Mouse (Mus musculus): Measurements from ENCODE around the gene Sgms1. TPM values are rescaled to one million over a fixed set of nuclear protein-coding genes. Genes with fewer than 3 reads are reported as not detected.

The Sgms1 gene
- polyA plus RNA-seq, 1 experiment: 15.8 TPM

GRCm38 (mm10) chr19:32311063-32311462 is 78.5 kb downstream of the Sgms1 start:
- TF ChIP-seq CTCF (IDR thresholded peaks at IDR 0.05; ENCODE audit: extremely low read depth, insufficient read depth, insufficient read length, insufficient replicate concordance): no peak
- no peak for TF ChIP-seq POLR2A (IDR thresholded peaks at IDR 0.05; ENCODE audit: low read depth, low read length)
- Histone ChIP-seq H3K4me3 (ENCODE audit: extremely low read depth, insufficient read depth, insufficient read length) (no peak overlapping the region), H3K27me3 (ENCODE audit: control insufficient read depth, insufficient read depth, low read length) (no peaks in the 10 kb centered on the region), H3K4me1 (ENCODE audit: control insufficient read depth, insufficient read depth, insufficient read length) (no peaks in the 10 kb centered on the region), H3K36me3 (ENCODE audit: control insufficient read depth, insufficient read depth, low read length) (no peaks in the 10 kb centered on the region), H3K27ac (ENCODE audit: insufficient read depth, low read length) (no peak overlapping the region)
- DNase-seq (ENCODE audit: low read depth in 1 of 2, low spot score in 2 of 2): no peak
- WGBS: 68% methylated on average over 3 of the region's 3 CpGs

GRCm38 (mm10) chr19:32310483-32310882 is 79.0 kb downstream of the Sgms1 start:
- H3K4me3 ChIP-seq (ENCODE audit: extremely low read depth, insufficient read depth, insufficient read length): no peak overlapping the region
- H3K27ac ChIP-seq (ENCODE audit: insufficient read depth, low read length): no peak overlapping the region
- no peaks in the 10 kb centered on the region for H3K27me3 ChIP-seq (ENCODE audit: control insufficient read depth, insufficient read depth, low read length)
- TF ChIP-seq POLR2A (IDR thresholded peaks at IDR 0.05; ENCODE audit: low read depth, low read length) (no peak), CTCF (IDR thresholded peaks at IDR 0.05; ENCODE audit: extremely low read depth, insufficient read depth, insufficient read length, insufficient replicate concordance) (no peak)
- DNase-seq (ENCODE audit: low read depth in 1 of 2, low spot score in 2 of 2): no peak
- H3K36me3 ChIP-seq (ENCODE audit: control insufficient read depth, insufficient read depth, low read length): no peaks in the 10 kb centered on the region
- no peaks in the 10 kb centered on the region for H3K4me1 ChIP-seq (ENCODE audit: control insufficient read depth, insufficient read depth, insufficient read length)
- 86% methylated on average over 5 of the region's 5 CpGs for WGBS

GRCm38 (mm10) chr19:32309346-32309745 is 80.2 kb downstream of the Sgms1 start:
- Histone ChIP-seq H3K27me3 (ENCODE audit: control insufficient read depth, insufficient read depth, low read length) (no peaks in the 10 kb centered on the region), H3K27ac (ENCODE audit: insufficient read depth, low read length) (no peak overlapping the region), H3K4me1 (ENCODE audit: control insufficient read depth, insufficient read depth, insufficient read length) (peaks cover 3% of the 10 kb centered on the region; the same call in 1 of the 2 replicates), H3K36me3 (ENCODE audit: control insufficient read depth, insufficient read depth, low read length) (no peaks in the 10 kb centered on the region), H3K4me3 (ENCODE audit: extremely low read depth, insufficient read depth, insufficient read length) (no peak overlapping the region)
- WGBS: 88% methylated on average over 3 of the region's 3 CpGs
- DNase-seq (ENCODE audit: low read depth in 1 of 2, low spot score in 2 of 2): no peak
- TF ChIP-seq POLR2A (IDR thresholded peaks at IDR 0.05; ENCODE audit: low read depth, low read length): no peak
- no peak for TF ChIP-seq CTCF (IDR thresholded peaks at IDR 0.05; ENCODE audit: extremely low read depth, insufficient read depth, insufficient read length, insufficient replicate concordance)

GRCm38 (mm10) chr19:32308311-32308710 is 81.2 kb downstream of the Sgms1 start:
- TF ChIP-seq POLR2A (IDR thresholded peaks at IDR 0.05; ENCODE audit: low read depth, low read length) (no peak), CTCF (IDR thresholded peaks at IDR 0.05; ENCODE audit: extremely low read depth, insufficient read depth, insufficient read length, insufficient replicate concordance) (no peak)
- no peaks in the 10 kb centered on the region for H3K36me3 ChIP-seq (ENCODE audit: control insufficient read depth, insufficient read depth, low read length)
- H3K27ac ChIP-seq (ENCODE audit: insufficient read depth, low read length): no peak overlapping the region
- DNase-seq (ENCODE audit: low read depth in 1 of 2, low spot score in 2 of 2): no peak
- H3K4me3 ChIP-seq (ENCODE audit: extremely low read depth, insufficient read depth, insufficient read length): no peak overlapping the region
- no peaks in the 10 kb centered on the region for H3K27me3 ChIP-seq (ENCODE audit: control insufficient read depth, insufficient read depth, low read length)
- WGBS: 95% methylated on average over 3 of the region's 3 CpGs
- peaks cover 8% of the 10 kb centered on the region for H3K4me1 ChIP-seq (ENCODE audit: control insufficient read depth, insufficient read depth, insufficient read length)

- no peaks in the 10 kb centered on the region for H3K36me3 ChIP-seq (ENCODE audit: control insufficient read depth, insufficient read depth, low read length)
- no peak for TF ChIP-seq POLR2A (IDR thresholded peaks at IDR 0.05; ENCODE audit: low read depth, low read length)
- TF ChIP-seq CTCF (IDR thresholded peaks at IDR 0.05; ENCODE audit: extremely low read depth, insufficient read depth, insufficient read length, insufficient replicate concordance): no peak
- H3K27me3 ChIP-seq (ENCODE audit: control insufficient read depth, insufficient read depth, low read length): no peaks in the 10 kb centered on the region
- peak overlapping the region; percentile 55 for H3K27ac ChIP-seq (ENCODE audit: insufficient read depth, low read length)
- WGBS: 78% methylated on average over 4 of the region's 4 CpGs
- H3K4me3 ChIP-seq (ENCODE audit: extremely low read depth, insufficient read depth, insufficient read length): no peak overlapping the region
- DNase-seq (ENCODE audit: low read depth in 1 of 2, low spot score in 2 of 2): no peak
- H3K4me1 ChIP-seq (ENCODE audit: control insufficient read depth, insufficient read depth, insufficient read length): peaks cover 17% of the 10 kb centered on the region
Observed at GRCm38 (mm10) chr19:32304898-32305297, 84.6 kb downstream of the Sgms1 start.

- no peaks in the 10 kb centered on the region for H3K27me3 ChIP-seq (ENCODE audit: control insufficient read depth, insufficient read depth, low read length)
- DNase-seq (ENCODE audit: low read depth in 1 of 2, low spot score in 2 of 2): peak in 1 of 2 experiments; percentile 39
- no peak overlapping the region for H3K4me3 ChIP-seq (ENCODE audit: extremely low read depth, insufficient read depth, insufficient read length)
- H3K4me1 ChIP-seq (ENCODE audit: control insufficient read depth, insufficient read depth, insufficient read length): peaks cover 17% of the 10 kb centered on the region
- H3K36me3 ChIP-seq (ENCODE audit: control insufficient read depth, insufficient read depth, low read length): no peaks in the 10 kb centered on the region
- peak overlapping the region; percentile 55 for H3K27ac ChIP-seq (ENCODE audit: insufficient read depth, low read length)
- no peak for TF ChIP-seq CTCF (IDR thresholded peaks at IDR 0.05; ENCODE audit: extremely low read depth, insufficient read depth, insufficient read length, insufficient replicate concordance)
- TF ChIP-seq POLR2A (IDR thresholded peaks at IDR 0.05; ENCODE audit: low read depth, low read length): no peak
- WGBS: 29% methylated on average over 9 of the region's 9 CpGs
Observed at GRCm38 (mm10) chr19:32304008-32304873, 85.3 kb downstream of the Sgms1 start.

- no peak for DNase-seq (ENCODE audit: low read depth in 1 of 2, low spot score in 2 of 2)
- Histone ChIP-seq H3K27ac (ENCODE audit: insufficient read depth, low read length) (no peak overlapping the region; the same call in 1 of the 2 replicates), H3K36me3 (ENCODE audit: control insufficient read depth, insufficient read depth, low read length) (no peaks in the 10 kb centered on the region), H3K4me3 (ENCODE audit: extremely low read depth, insufficient read depth, insufficient read length) (no peak overlapping the region), H3K4me1 (ENCODE audit: control insufficient read depth, insufficient read depth, insufficient read length) (peaks cover 17% of the 10 kb centered on the region), H3K27me3 (ENCODE audit: control insufficient read depth, insufficient read depth, low read length) (no peaks in the 10 kb centered on the region)
- TF ChIP-seq CTCF (IDR thresholded peaks at IDR 0.05; ENCODE audit: extremely low read depth, insufficient read depth, insufficient read length, insufficient replicate concordance) (no peak), POLR2A (IDR thresholded peaks at IDR 0.05; ENCODE audit: low read depth, low read length) (no peak)
- 42% methylated on average over 5 of the region's 5 CpGs for WGBS
Observed at GRCm38 (mm10) chr19:32302835-32303381, 86.6 kb downstream of the Sgms1 start.
